9 mouse cellular contexts compared by ENCODE assay signal in the genomic region with DNA sequence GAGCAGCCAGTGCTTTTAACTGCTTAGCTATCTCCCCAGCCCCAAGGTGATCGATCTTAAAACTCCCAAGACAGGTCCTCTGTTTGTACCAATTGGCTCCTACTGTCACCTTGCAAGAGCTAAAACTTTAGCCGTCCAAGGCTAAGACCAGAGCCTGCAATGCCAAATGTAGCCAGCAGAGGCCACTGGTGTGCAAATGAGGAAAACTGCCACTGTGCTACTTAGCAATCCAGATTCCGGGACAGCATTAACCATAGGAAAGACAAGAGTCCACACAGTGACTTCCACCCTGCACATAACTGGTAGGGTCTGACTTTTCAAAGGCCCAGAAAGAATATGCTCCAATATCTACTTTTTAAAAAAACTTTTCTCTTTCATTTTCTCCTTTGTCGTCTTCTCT. TPM values are rescaled to one million over a fixed set of nuclear protein-coding genes. Genes with fewer than 3 reads are reported as not detected.
A peak's percentile ranks its signal among the peaks of the same experiment; 100 is the strongest.
DNase-seq lines count a peak whose midpoint lies in the region; ATAC-seq and TF ChIP-seq lines count a peak whose summit lies in the region.
"Had no signal": no experiment of that assay in that cellular context is flagged by ENCODE, and none has a peak within 500 bp of the region (broad histone marks: within the 10 kb centered on the region; RNA-seq: fewer than 3 reads in every experiment).

No protein-coding gene starts in this region.

- H3K9me3 ChIP-seq in heart, embryonic 12.5 days (replicated peaks), result no peaks in the 10 kb centered on the region
- no peaks in the 10 kb centered on the region for H3K9me3 ChIP-seq in embryonic facial prominence, embryonic 11.5 days (replicated peaks; ENCODE audit: control insufficient read depth, low read length)
- H3K9me3 ChIP-seq: embryonic facial prominence, embryonic 15.5 days had no signal

- POLR2A ChIA-PET in Patski (lab: Charles Lee), result no interaction called here

- no peak overlapping the region for H3K27ac ChIP-seq in heart, embryonic 12.5 days (ENCODE audit: poor library complexity, severe bottlenecking)
- H3K27ac ChIP-seq in embryonic facial prominence, embryonic 11.5 days (replicated peaks; ENCODE audit: low read depth, low read length), result no peak overlapping the region
- H3K27ac ChIP-seq: embryonic facial prominence, embryonic 15.5 days had no signal

- peak; percentile 18 to 74 for DNase-seq in heart, adult 18-20 months
- DNase-seq in A20 (ENCODE audit: low read depth, low spot score) (peak; percentile 55), Patski (ENCODE audit: low read depth, low spot score) (no peak)
- peak; percentile 78 for DNase-seq in embryonic facial prominence, embryonic 11.5 days (ENCODE audit: low spot score)
- peak; percentile 66 to 74 for DNase-seq in kidney, postnatal 4 days
- peak; percentile 11 for DNase-seq in ovary, postnatal 14 days (ENCODE audit: low spot score)
- no peak for DNase-seq in frontal cortex, postnatal 14 days (ENCODE audit: low spot score in 2 of 2)

- no peaks in the 10 kb centered on the region for H3K4me1 ChIP-seq in heart, embryonic 12.5 days (replicated peaks)
- H3K4me1 ChIP-seq in embryonic facial prominence, embryonic 11.5 days (ENCODE audit: control insufficient read depth, insufficient read depth, low read length), result no peaks in the 10 kb centered on the region
- H3K4me1 ChIP-seq: embryonic facial prominence, embryonic 15.5 days had no signal

- no peaks in the 10 kb centered on the region for H3K36me3 ChIP-seq in heart, embryonic 12.5 days
- H3K36me3 ChIP-seq in embryonic facial prominence, embryonic 11.5 days (replicated peaks; ENCODE audit: control insufficient read depth, insufficient read depth, low read depth, low read length), result no peaks in the 10 kb centered on the region
- H3K36me3 ChIP-seq: embryonic facial prominence, embryonic 15.5 days had no signal

- H3K4me2 ChIP-seq in heart, embryonic 12.5 days, result no peak overlapping the region
- no peak overlapping the region for H3K4me2 ChIP-seq in embryonic facial prominence, embryonic 11.5 days (ENCODE audit: low read depth, low read length)
- H3K4me2 ChIP-seq: embryonic facial prominence, embryonic 15.5 days had no signal

- 50% methylated on average over 4 of the region's 4 CpGs for WGBS in heart, embryonic 12.5 days
- WGBS in embryonic facial prominence, embryonic 11.5 days, result 57% methylated on average over 4 of the region's 4 CpGs

- no peak for ATAC-seq in heart, embryonic 12.5 days (ENCODE audit: insufficient number of reproducible peaks, low FRiP score)
- peak; percentile 78 for ATAC-seq in Patski
- no peak for ATAC-seq in embryonic facial prominence, embryonic 11.5 days (replicated peaks; ENCODE audit: insufficient number of reproducible peaks, low FRiP score, low TSS enrichment, low read depth)

- TF ChIP-seq CTCF in Patski (IDR thresholded peaks at IDR 0.05), result peak; percentile 82

- H3K9ac ChIP-seq in heart, embryonic 12.5 days, result no peak overlapping the region
- no peak overlapping the region for H3K9ac ChIP-seq in embryonic facial prominence, embryonic 11.5 days (replicated peaks; ENCODE audit: low read length)
- H3K9ac ChIP-seq: embryonic facial prominence, embryonic 15.5 days had no signal

- no peaks in the 10 kb centered on the region for H3K27me3 ChIP-seq in heart, embryonic 12.5 days (replicated peaks)
- peaks cover 15% of the 10 kb centered on the region for H3K27me3 ChIP-seq in Patski
- no peaks in the 10 kb centered on the region for H3K27me3 ChIP-seq in embryonic facial prominence, embryonic 11.5 days (ENCODE audit: control insufficient read depth, insufficient read depth, low read length)
- H3K27me3 ChIP-seq: embryonic facial prominence, embryonic 15.5 days had no signal

- in situ Hi-C loops in Patski (cut with MboI; ENCODE audit: low pct_unique_long_range_greater_than_20kb), result no loop called here

- CTCF ChIA-PET in Patski (lab: Charles Lee), result interaction anchor here (0.9 to 1.6 kb wide), 6 partner anchors 12 to 271 kb away, joined by 3 to 8 read pairs (median 4); no protein-coding TSS in a partner anchor

- no peak overlapping the region for H3K4me3 ChIP-seq in heart, embryonic 12.5 days
- H3K4me3 ChIP-seq in embryonic facial prominence, embryonic 11.5 days (ENCODE audit: low read depth, low read length), result no peak overlapping the region
- H3K4me3 ChIP-seq: embryonic facial prominence, embryonic 15.5 days had no signal

RNA-seq across cellular contexts. Expression of a gene that starts 17.4 kb away (rescaled TPM):
- total RNA-seq in heart, adult 18-20 months (2021), result 1 to 10 TPM in 1 of 2 experiments, under 1 TPM in 1; 0.87 to 1.6 TPM
- 20.1 and 22.6 TPM in 2 replicates for polyA plus RNA-seq in heart, embryonic 12.5 days (2016; fragmentation: Nextera tagmentation; extraction: Ambion mirVana)
- 3.1 TPM for polyA plus RNA-seq in Patski (2021)
- polyA plus RNA-seq in embryonic facial prominence, embryonic 11.5 days (2014; fragmentation: Nextera tagmentation; extraction: Ambion mirVana), result 33.1 and 34.0 TPM in 2 replicates

Comparison
In these comparisons a context has a peak if more than half of its experiments do, and no peak if none do; other contexts are left out.
1. DNase-seq: peak in heart, adult 18-20 months (2 of 2), A20 (single experiment), embryonic facial prominence, embryonic 11.5 days (single experiment), kidney, postnatal 4 days (2 of 2) and ovary, postnatal 14 days (single experiment); none in Patski (single experiment) and frontal cortex, postnatal 14 days (0 of 2).